Mouse (Mus musculus) megakaryocyte progenitor cell, adult 5-6 weeks (primary cell): Measurements from ENCODE around the gene Mroh3. TPM values are rescaled to one million over a fixed set of nuclear protein-coding genes. Genes with fewer than 3 reads are reported as not detected.

ENCODE experiments used
- total RNA-seq, 2 experiments: library from RNA; stranded (forward) in 1 of 2; stranded (reverse) in 1 of 2; fragments of 157-497, 149-512 nt in 1 of 2; fragments of 200-1000 nt in 1 of 2; gene quantifications; 2 replicates each; pipeline versions ENCODE4 v1.2.3 to v1.2.4; 2015 to 2017

The Mroh3 gene
- total RNA-seq, 2 experiments from 2014 or later = not detected

Other genes with a start within 250 kb of the Mroh3 start
- not detected in 2 replicates for gene Igfn1, start 206.5 kb downstream of the Mroh3 start, total RNA-seq (2015)
- not detected in 2 replicates for gene Igfn1, start 206.5 kb downstream of the Mroh3 start, total RNA-seq (2017)
- 5.8 and 12.7 TPM in 2 replicates for gene Tmem9, start 204.7 kb downstream of the Mroh3 start, total RNA-seq (2015)
- gene Tmem9, start 204.7 kb downstream of the Mroh3 start, total RNA-seq (2017) = 5.1 and 9.2 TPM in 2 replicates
- gene Ascl5, start 162.0 kb downstream of the Mroh3 start, total RNA-seq (2015) = not detected in 2 replicates
- gene Ascl5, start 162.0 kb downstream of the Mroh3 start, total RNA-seq (2017) = not detected in 2 replicates
- gene Cacna1s, start 160.1 kb downstream of the Mroh3 start, total RNA-seq (2015) = not detected in 2 replicates
- gene Cacna1s, start 160.1 kb downstream of the Mroh3 start, total RNA-seq (2017) = not detected in 2 replicates
- gene Kif21b, start 81.4 kb downstream of the Mroh3 start, total RNA-seq (2015) = 7.7 and 8.6 TPM in 2 replicates
- gene Kif21b, start 81.4 kb downstream of the Mroh3 start, total RNA-seq (2017) = 8.0 and 10.3 TPM in 2 replicates
- not detected in 2 replicates for gene Inava, start 21.4 kb upstream of the Mroh3 start, total RNA-seq (2015)
- not detected in 2 replicates for gene Inava, start 21.4 kb upstream of the Mroh3 start, total RNA-seq (2017)
- not detected in 2 replicates for gene Gpr25, start 48.0 kb upstream of the Mroh3 start, total RNA-seq (2015)
- not detected in 2 replicates for gene Gpr25, start 48.0 kb upstream of the Mroh3 start, total RNA-seq (2017)
- gene Camsap2, start 133.3 kb upstream of the Mroh3 start, total RNA-seq (2015) = 8.6 and 8.7 TPM in 2 replicates
- gene Camsap2, start 133.3 kb upstream of the Mroh3 start, total RNA-seq (2017) = 11.5 and 12.8 TPM in 2 replicates
- gene Ddx59, start 202.4 kb upstream of the Mroh3 start, total RNA-seq (2015) = 7.2 and 9.8 TPM in 2 replicates
- 8.4 and 11.8 TPM in 2 replicates for gene Ddx59, start 202.4 kb upstream of the Mroh3 start, total RNA-seq (2017)